Mouse (Mus musculus): ENCODE data around the gene Cyp4b1. TPM values are rescaled to one million over a fixed set of nuclear protein-coding genes. Genes with fewer than 3 reads are reported as not detected.
"Not testable (repeated sequence)": the region's sequence is repeated elsewhere in the genome, so short reads cannot be mapped to it uniquely, and the experiment has no call there.

Cyp4b1 gene
- polyA plus RNA-seq (2016; fragmentation: Nextera tagmentation; extraction: Ambion mirVana): not detected in 2 replicates

- no peaks in the 10 kb centered on the region for H3K36me3 ChIP-seq
- no peaks in the 10 kb centered on the region for H3K4me1 ChIP-seq
- no peak within 1 kb of the TSS for H3K4me3 ChIP-seq
- no peak for DNase-seq (ENCODE audit: low spot score)
- H3K27me3 ChIP-seq (ENCODE audit: low read depth, poor library complexity, severe bottlenecking): no peaks in the 10 kb centered on the region
- no peak within 1 kb of the TSS for H3K27ac ChIP-seq (replicated peaks)
- 89% methylated on average over 9 of the region's 9 CpGs for WGBS
- no peaks in the 10 kb centered on the region for H3K9me3 ChIP-seq (replicated peaks)
Measured at GRCm38 (mm10) chr4:115647580-115647979, at the start of gene Cyp4b1. Gene Cyp4b1, minus strand, starts transcription at chr4:115647723.

- Histone ChIP-seq H3K4me1 (peaks cover 6% of the 10 kb centered on the region; the same call in 1 of the 2 replicates), H3K36me3 (no peaks in the 10 kb centered on the region), H3K9me3 (replicated peaks) (no peaks in the 10 kb centered on the region), H3K27ac (replicated peaks) (no peak overlapping the region), H3K27me3 (ENCODE audit: low read depth, poor library complexity, severe bottlenecking) (no peaks in the 10 kb centered on the region), H3K4me3 (no peak overlapping the region)
- no peak for DNase-seq (ENCODE audit: low spot score)
- 35% methylated on average over 4 of the region's 4 CpGs for WGBS
Measured at GRCm38 (mm10) chr4:115686299-115686698, 38.8 kb upstream of the Cyp4b1 start.

GRCm38 (mm10) chr4:115659190-115659589 is 11.7 kb upstream of the Cyp4b1 start:
- no peaks in the 10 kb centered on the region for H3K27me3 ChIP-seq (ENCODE audit: low read depth, poor library complexity, severe bottlenecking)
- no peaks in the 10 kb centered on the region for H3K9me3 ChIP-seq (replicated peaks)
- H3K36me3 ChIP-seq: no peaks in the 10 kb centered on the region
- DNase-seq (ENCODE audit: low spot score): no peak
- no peak overlapping the region for H3K4me3 ChIP-seq
- peaks cover 10% of the 10 kb centered on the region for H3K4me1 ChIP-seq
- H3K27ac ChIP-seq (replicated peaks): no peak overlapping the region

GRCm38 (mm10) chr4:115657867-115658249 is 10.3 kb upstream of the Cyp4b1 start:
- Histone ChIP-seq H3K27ac (replicated peaks) (no peak overlapping the region), H3K4me1 (peaks cover 10% of the 10 kb centered on the region), H3K36me3 (no peaks in the 10 kb centered on the region), H3K27me3 (ENCODE audit: low read depth, poor library complexity, severe bottlenecking) (no peaks in the 10 kb centered on the region), H3K9me3 (replicated peaks) (no peaks in the 10 kb centered on the region), H3K4me3 (peak overlapping the region; percentile 64; the same call in 1 of the 2 replicates)
- no peak for DNase-seq (ENCODE audit: low spot score)

- H3K27me3 ChIP-seq (ENCODE audit: low read depth, poor library complexity, severe bottlenecking): no peaks in the 10 kb centered on the region
- peaks cover 10% of the 10 kb centered on the region for H3K4me1 ChIP-seq
- H3K4me3 ChIP-seq: peak overlapping the region; percentile 64
- 3% methylated on average over 34 of the region's 34 CpGs for WGBS
- DNase-seq (ENCODE audit: low spot score): peak; percentile 54
- H3K27ac ChIP-seq (replicated peaks): peak overlapping the region; percentile 80
- H3K9me3 ChIP-seq (replicated peaks): no peaks in the 10 kb centered on the region
- H3K36me3 ChIP-seq: no peaks in the 10 kb centered on the region
Measured at GRCm38 (mm10) chr4:115657104-115657866, 9.8 kb upstream of the Cyp4b1 start.

- not testable (repeated sequence) for H3K36me3 ChIP-seq; H3K27me3 ChIP-seq (ENCODE audit: low read depth, poor library complexity, severe bottlenecking); DNase-seq (ENCODE audit: low spot score); H3K4me3 ChIP-seq; H3K9me3 ChIP-seq (replicated peaks); H3K27ac ChIP-seq (replicated peaks)
- H3K4me1 ChIP-seq: peaks cover 10% of the 10 kb centered on the region
- WGBS: 97% methylated on average over 1 of the region's 1 CpGs
Measured at GRCm38 (mm10) chr4:115656535-115656922, 9.0 kb upstream of the Cyp4b1 start.

- H3K36me3 ChIP-seq; H3K9me3 ChIP-seq (replicated peaks); H3K27me3 ChIP-seq (ENCODE audit: low read depth, poor library complexity, severe bottlenecking); DNase-seq (ENCODE audit: low spot score); H3K4me3 ChIP-seq; H3K27ac ChIP-seq (replicated peaks): not testable (repeated sequence)
- H3K4me1 ChIP-seq: peaks cover 10% of the 10 kb centered on the region
- WGBS: 95% methylated on average over 7 of the region's 7 CpGs
Measured at GRCm38 (mm10) chr4:115655841-115656534, 8.5 kb upstream of the Cyp4b1 start.

GRCm38 (mm10) chr4:115650866-115651265 is 3.3 kb upstream of the Cyp4b1 start:
- WGBS: 88% methylated on average over 5 of the region's 5 CpGs
- H3K4me3 ChIP-seq: no peak overlapping the region
- H3K4me1 ChIP-seq: no peaks in the 10 kb centered on the region
- H3K9me3 ChIP-seq (replicated peaks): no peaks in the 10 kb centered on the region
- no peaks in the 10 kb centered on the region for H3K27me3 ChIP-seq (ENCODE audit: low read depth, poor library complexity, severe bottlenecking)
- H3K36me3 ChIP-seq: no peaks in the 10 kb centered on the region
- DNase-seq (ENCODE audit: low spot score): no peak
- H3K27ac ChIP-seq (replicated peaks): no peak overlapping the region

GRCm38 (mm10) chr4:115649344-115649743 is 1.8 kb upstream of the Cyp4b1 start:
- H3K36me3 ChIP-seq: no peaks in the 10 kb centered on the region
- no peak overlapping the region for H3K27ac ChIP-seq (replicated peaks)
- no peaks in the 10 kb centered on the region for H3K27me3 ChIP-seq (ENCODE audit: low read depth, poor library complexity, severe bottlenecking)
- H3K9me3 ChIP-seq (replicated peaks): no peaks in the 10 kb centered on the region
- H3K4me1 ChIP-seq: no peaks in the 10 kb centered on the region
- H3K4me3 ChIP-seq: no peak overlapping the region
- no peak for DNase-seq (ENCODE audit: low spot score)

- H3K27me3 ChIP-seq (ENCODE audit: low read depth, poor library complexity, severe bottlenecking): no peaks in the 10 kb centered on the region
- 77% methylated on average over 2 of the region's 2 CpGs for WGBS
- no peaks in the 10 kb centered on the region for H3K36me3 ChIP-seq
Measured at GRCm38 (mm10) chr4:115648752-115649151, 1.2 kb upstream of the Cyp4b1 start.

GRCm38 (mm10) chr4:115645371-115645770 is 2.2 kb downstream of the Cyp4b1 start:
- DNase-seq (ENCODE audit: low spot score): no peak
- Histone ChIP-seq H3K36me3 (no peaks in the 10 kb centered on the region), H3K27me3 (ENCODE audit: low read depth, poor library complexity, severe bottlenecking) (no peaks in the 10 kb centered on the region), H3K27ac (replicated peaks) (no peak overlapping the region), H3K4me1 (no peaks in the 10 kb centered on the region; the same call in 1 of the 2 replicates), H3K4me3 (no peak overlapping the region), H3K9me3 (replicated peaks) (no peaks in the 10 kb centered on the region)

More at GRCm38 (mm10) chr4:115648752-115649151, 1.2 kb upstream of the Cyp4b1 start:
- no peak for DNase-seq (ENCODE audit: low spot score)
- H3K27ac ChIP-seq (replicated peaks): no peak overlapping the region
- H3K4me3 ChIP-seq: no peak overlapping the region
- no peaks in the 10 kb centered on the region for H3K9me3 ChIP-seq (replicated peaks)
- no peaks in the 10 kb centered on the region for H3K4me1 ChIP-seq

GRCm38 (mm10) chr4:115642967-115643754 is 4.4 kb downstream of the Cyp4b1 start:
- Histone ChIP-seq H3K27me3 (ENCODE audit: low read depth, poor library complexity, severe bottlenecking) (no peaks in the 10 kb centered on the region), H3K9me3 (replicated peaks) (no peaks in the 10 kb centered on the region), H3K36me3 (no peaks in the 10 kb centered on the region), H3K27ac (replicated peaks) (no peak overlapping the region), H3K4me3 (no peak overlapping the region), H3K4me1 (no peaks in the 10 kb centered on the region; the same call in 1 of the 2 replicates)
- 79% methylated on average over 5 of the region's 5 CpGs for WGBS
- DNase-seq (ENCODE audit: low spot score): no peak

- not testable (repeated sequence) for H3K27ac ChIP-seq (replicated peaks); H3K36me3 ChIP-seq; H3K4me3 ChIP-seq; H3K9me3 ChIP-seq (replicated peaks); DNase-seq (ENCODE audit: low spot score); H3K4me1 ChIP-seq; H3K27me3 ChIP-seq (ENCODE audit: low read depth, poor library complexity, severe bottlenecking)
- WGBS: 94% methylated on average over 3 of the region's 3 CpGs
Measured at GRCm38 (mm10) chr4:115625560-115625959, 22.0 kb downstream of the Cyp4b1 start.
